Mouse (Mus musculus) heart, embryonic 13.5 days (tissue): ENCODE data around the gene Fam32a. TPM values are rescaled to one million over a fixed set of nuclear protein-coding genes. Genes with fewer than 3 reads are reported as not detected.

Experiments used
- ATAC-seq: fragments of 200-750 bp; cut with Nextera tagmentation; 2 replicates; pipeline ENCODE4 v1.8.0; 2017; ENCODE audit warnings: moderate TSS enrichment; ENCODE audit not compliant: insufficient number of reproducible peaks, low FRiP score, low TSS enrichment; ENCODE audit errors: extremely low read depth
- H3K27ac ChIP-seq: fragments of 300-500 bp; sonication (generic); replicated peaks from 2 replicates; pipeline ENCODE4 v1.5.1; 2015; ENCODE audit warnings: moderate library complexity, mild to moderate bottlenecking, inconsistent platforms
- H3K27me3 ChIP-seq: fragments of 300-500 bp; sonication (generic); replicated peaks from 2 replicates; pipeline ENCODE4 v1.6.1; 2015; ENCODE audit warnings: mild to moderate bottlenecking, inconsistent platforms
- H3K36me3 ChIP-seq: fragments of 300-500 bp; sonication (generic); 2 replicates; pipeline ENCODE4 v1.6.1; 2015; ENCODE audit warnings: mild to moderate bottlenecking, inconsistent platforms
- H3K4me1 ChIP-seq: fragments of 300-500 bp; sonication (generic); 2 replicates; pipeline ENCODE4 v1.6.1; 2015; ENCODE audit warnings: inconsistent platforms
- H3K4me2 ChIP-seq: fragments of 300-500 bp; sonication (generic); 2 replicates; pipeline ENCODE4 v1.6.1; 2015; ENCODE audit warnings: inconsistent platforms, mild to moderate bottlenecking, moderate library complexity
- H3K4me3 ChIP-seq: fragments of 300-500 bp; sonication (generic); 2 replicates; pipeline ENCODE4 v1.5.1; 2015; ENCODE audit warnings: moderate library complexity, mild to moderate bottlenecking, inconsistent platforms
- H3K9ac ChIP-seq: fragments of 300-500 bp; sonication (generic); 2 replicates; pipeline ENCODE4 v1.6.1; 2015; ENCODE audit warnings: inconsistent platforms, mild to moderate bottlenecking, moderate library complexity
- H3K9me3 ChIP-seq: fragments of 300-500 bp; sonication (generic); 2 replicates; pipeline ENCODE4 v1.6.1; 2016; ENCODE audit warnings: inconsistent platforms
- WGBS: fragments of 180-500 bp; shearing (Covaris S2); methylation state at CpG from one replicate; pipeline ENCODE4 v1.1.7; 2015; ENCODE audit warnings: mixed read lengths; 5-methylcytosine and 5-hydroxymethylcytosine counted together
- polyA plus RNA-seq: library from polyadenylated mRNA; unstranded; fragments of >200 nt; fragmentation: Nextera tagmentation; extraction: Ambion mirVana; gene quantifications from 2 replicates; pipeline ENCODE4 v1.2.1, GENCODE M21; 2015

Gene Fam32a
- polyA plus RNA-seq, 1 experiment from 2014 or later, result 41.6 TPM

DNA sequence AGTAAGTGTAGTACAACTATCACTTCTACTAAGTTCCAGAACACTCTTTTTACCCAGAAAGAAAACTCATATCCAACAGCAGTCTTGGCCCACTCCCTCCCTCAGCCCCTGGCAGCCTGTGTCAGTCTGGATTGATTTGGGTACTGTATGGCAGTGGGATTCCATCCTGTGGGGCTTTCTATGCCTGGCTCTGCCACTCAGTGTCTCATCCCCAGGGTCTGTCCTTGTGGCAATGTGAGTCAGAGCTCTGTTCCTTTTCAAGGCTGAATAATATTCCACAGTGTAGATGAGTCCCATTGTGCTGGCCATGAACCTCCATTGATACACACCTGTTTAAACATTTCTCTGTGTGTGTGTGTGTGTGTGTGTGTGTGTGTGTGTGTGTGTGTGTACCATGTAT is 47.1 kb downstream of the Fam32a start:
- no peak overlapping the region for H3K9ac ChIP-seq
- H3K9me3 ChIP-seq, result no peaks in the 10 kb centered on the region
- H3K27me3 ChIP-seq, result no peaks in the 10 kb centered on the region
- no peak overlapping the region for H3K4me2 ChIP-seq
- no peaks in the 10 kb centered on the region for H3K36me3 ChIP-seq
- peaks cover 18% of the 10 kb centered on the region for H3K4me1 ChIP-seq
- no peak for ATAC-seq
- no peak overlapping the region for H3K27ac ChIP-seq
- H3K4me3 ChIP-seq, result no peak overlapping the region

GRCm38 (mm10) chr8:72267106-72267505 is 47.6 kb downstream of the Fam32a start:
- ATAC-seq, result no peak
- no peak overlapping the region for H3K4me2 ChIP-seq
- H3K9me3 ChIP-seq, result no peaks in the 10 kb centered on the region
- H3K27ac ChIP-seq, result no peak overlapping the region; the same call in 1 of the 2 replicates
- no peaks in the 10 kb centered on the region for H3K27me3 ChIP-seq
- no peak overlapping the region for H3K4me3 ChIP-seq
- WGBS, result 99% methylated on average over 8 of the region's 8 CpGs
- peaks cover 14% of the 10 kb centered on the region for H3K4me1 ChIP-seq
- H3K9ac ChIP-seq, result no peak overlapping the region
- H3K36me3 ChIP-seq, result no peaks in the 10 kb centered on the region

DNA sequence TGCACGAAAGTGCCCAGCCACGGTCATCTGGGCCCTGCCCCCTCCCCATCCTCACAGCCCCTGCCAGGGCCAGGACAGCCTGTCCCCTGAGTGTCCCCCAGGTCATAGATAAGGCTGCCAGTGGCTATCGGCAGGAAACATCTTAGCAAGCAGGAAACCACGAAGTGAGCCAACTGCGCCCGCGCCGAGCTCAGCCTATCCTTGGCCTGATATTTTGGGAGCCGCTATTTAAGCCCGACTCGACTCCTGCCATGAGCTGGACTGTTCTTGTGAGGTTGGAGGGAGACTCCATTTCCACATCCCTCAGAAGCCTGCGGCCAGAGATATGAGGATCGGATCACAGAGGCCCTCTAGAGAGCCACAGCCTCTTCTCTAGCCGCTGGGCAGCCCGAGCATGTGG is 48.8 kb downstream of the Fam32a start:
- H3K4me3 ChIP-seq, result no peak overlapping the region
- H3K9ac ChIP-seq, result peak overlapping the region; percentile 60
- no peaks in the 10 kb centered on the region for H3K27me3 ChIP-seq
- H3K4me1 ChIP-seq, result peaks cover 13% of the 10 kb centered on the region
- ATAC-seq, result peak; percentile 75
- peak overlapping the region; percentile 90 for H3K27ac ChIP-seq
- 23% methylated on average over 15 of the region's 15 CpGs for WGBS
- H3K4me2 ChIP-seq, result peak overlapping the region; percentile 41
- H3K9me3 ChIP-seq, result no peaks in the 10 kb centered on the region
- no peaks in the 10 kb centered on the region for H3K36me3 ChIP-seq

DNA sequence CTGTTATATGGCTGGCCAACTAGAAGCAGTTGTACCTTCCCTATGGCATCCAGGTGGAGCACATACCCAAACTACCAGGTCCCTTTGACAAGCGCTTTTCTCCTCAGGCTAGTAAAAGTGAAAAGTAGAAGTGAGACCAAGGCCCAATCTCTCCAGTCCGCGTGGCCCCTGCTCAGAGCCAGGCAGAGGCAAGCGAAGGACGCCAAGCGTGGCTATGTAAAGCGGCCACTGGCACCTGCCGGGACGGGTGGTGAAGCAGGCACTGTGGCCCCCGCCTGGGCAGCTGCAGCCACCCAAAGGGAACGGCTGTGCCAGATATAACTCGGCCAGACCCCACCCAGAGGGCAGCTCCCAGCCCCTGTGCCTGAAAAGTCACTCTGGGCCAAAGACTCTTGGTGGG is 51.1 kb downstream of the Fam32a start:
- WGBS, result 87% methylated on average over 12 of the region's 12 CpGs
- no peaks in the 10 kb centered on the region for H3K9me3 ChIP-seq
- H3K4me2 ChIP-seq, result no peak overlapping the region
- no peak overlapping the region for H3K4me3 ChIP-seq
- peaks cover 13% of the 10 kb centered on the region for H3K4me1 ChIP-seq
- H3K36me3 ChIP-seq, result no peaks in the 10 kb centered on the region
- ATAC-seq, result no peak
- no peak overlapping the region for H3K27ac ChIP-seq
- H3K27me3 ChIP-seq, result no peaks in the 10 kb centered on the region
- no peak overlapping the region for H3K9ac ChIP-seq

DNA sequence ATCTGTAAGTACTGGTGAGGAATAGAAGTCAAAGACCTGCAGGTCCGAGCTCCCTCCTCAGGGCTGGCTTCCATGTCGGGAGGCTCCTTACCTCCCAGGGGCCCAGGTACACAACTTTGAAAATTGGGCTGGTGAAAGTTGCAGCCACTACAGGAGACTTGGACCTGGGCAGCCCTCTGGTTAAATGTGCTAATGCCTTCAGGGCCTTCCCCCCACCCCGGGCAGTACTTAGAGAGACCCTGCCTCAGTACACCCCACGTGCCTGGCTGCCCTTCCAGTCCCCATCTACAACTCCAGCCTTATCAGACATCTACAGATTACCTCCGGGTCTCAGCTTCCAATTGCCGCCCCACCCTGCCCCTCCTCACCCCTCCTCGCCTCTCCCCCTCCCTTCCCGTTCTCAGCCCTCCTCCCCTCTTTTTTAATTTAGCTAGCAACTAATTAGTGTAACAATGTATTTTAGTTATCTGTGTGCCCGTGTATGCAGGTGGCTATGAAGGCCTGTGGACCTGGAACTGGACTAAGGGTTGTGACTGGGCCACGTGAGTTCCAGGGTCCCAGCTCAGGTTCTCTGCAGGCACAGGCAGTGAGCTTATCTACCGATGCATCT is 51.6 kb downstream of the Fam32a start:
- Histone ChIP-seq H3K4me1 (peaks cover 13% of the 10 kb centered on the region), H3K27me3 (no peaks in the 10 kb centered on the region), H3K4me3 (no peak overlapping the region), H3K4me2 (no peak overlapping the region), H3K36me3 (no peaks in the 10 kb centered on the region), H3K9ac (no peak overlapping the region), H3K9me3 (no peaks in the 10 kb centered on the region), H3K27ac (no peak overlapping the region)
- WGBS, result 61% methylated on average over 11 of the region's 11 CpGs
- ATAC-seq, result no peak

DNA sequence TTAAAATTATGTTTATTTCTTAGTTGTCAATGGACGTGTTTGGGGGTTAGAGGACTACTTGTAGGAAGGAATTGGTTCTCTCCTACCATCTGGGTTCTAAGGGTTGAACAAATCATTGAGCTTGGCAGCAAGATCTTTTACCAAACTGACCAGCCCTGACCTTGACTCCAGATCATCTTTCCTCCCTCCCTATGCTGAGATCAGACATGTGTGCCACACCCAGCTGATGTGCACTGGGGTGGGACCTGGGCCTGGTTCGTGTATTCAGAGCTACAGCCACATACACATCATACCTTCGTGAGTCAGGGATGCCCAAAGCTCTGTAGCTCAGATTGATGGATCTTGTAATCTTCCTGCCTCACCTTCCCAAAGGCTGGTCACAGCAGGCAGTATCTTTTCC is 52.2 kb downstream of the Fam32a start:
- Histone ChIP-seq H3K9me3 (no peaks in the 10 kb centered on the region), H3K36me3 (no peaks in the 10 kb centered on the region), H3K4me2 (no peak overlapping the region), H3K9ac (no peak overlapping the region), H3K27ac (no peak overlapping the region), H3K4me3 (no peak overlapping the region), H3K4me1 (peaks cover 13% of the 10 kb centered on the region), H3K27me3 (no peaks in the 10 kb centered on the region)
- WGBS, result 79% methylated on average over 3 of the region's 3 CpGs
- no peak for ATAC-seq

DNA sequence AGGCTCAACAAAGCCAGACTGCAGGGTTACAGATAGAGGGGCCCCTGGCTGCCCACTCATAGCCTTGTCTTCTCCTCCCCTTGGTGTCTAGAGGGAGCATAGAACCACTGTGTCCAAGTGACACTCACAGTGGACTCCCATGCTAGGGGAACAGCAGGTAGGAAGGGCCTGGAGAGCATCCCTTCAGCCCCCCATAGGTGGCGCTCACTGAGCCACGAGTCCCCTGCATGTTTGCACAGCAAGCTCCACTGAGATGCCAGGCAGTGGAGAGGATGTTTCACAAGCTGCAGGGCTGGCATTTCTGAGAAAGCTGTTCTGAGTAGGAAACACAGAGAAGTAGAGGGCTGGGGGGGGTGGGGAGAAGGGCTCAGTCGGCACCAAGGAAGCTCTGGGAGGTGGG is 52.8 kb downstream of the Fam32a start:
- no peak overlapping the region for H3K27ac ChIP-seq
- no peaks in the 10 kb centered on the region for H3K27me3 ChIP-seq
- H3K4me2 ChIP-seq, result no peak overlapping the region
- peaks cover 13% of the 10 kb centered on the region for H3K4me1 ChIP-seq
- WGBS, result 21% methylated on average over 3 of the region's 3 CpGs
- H3K4me3 ChIP-seq, result no peak overlapping the region
- H3K36me3 ChIP-seq, result no peaks in the 10 kb centered on the region
- H3K9ac ChIP-seq, result no peak overlapping the region
- ATAC-seq, result no peak
- H3K9me3 ChIP-seq, result no peaks in the 10 kb centered on the region

DNA sequence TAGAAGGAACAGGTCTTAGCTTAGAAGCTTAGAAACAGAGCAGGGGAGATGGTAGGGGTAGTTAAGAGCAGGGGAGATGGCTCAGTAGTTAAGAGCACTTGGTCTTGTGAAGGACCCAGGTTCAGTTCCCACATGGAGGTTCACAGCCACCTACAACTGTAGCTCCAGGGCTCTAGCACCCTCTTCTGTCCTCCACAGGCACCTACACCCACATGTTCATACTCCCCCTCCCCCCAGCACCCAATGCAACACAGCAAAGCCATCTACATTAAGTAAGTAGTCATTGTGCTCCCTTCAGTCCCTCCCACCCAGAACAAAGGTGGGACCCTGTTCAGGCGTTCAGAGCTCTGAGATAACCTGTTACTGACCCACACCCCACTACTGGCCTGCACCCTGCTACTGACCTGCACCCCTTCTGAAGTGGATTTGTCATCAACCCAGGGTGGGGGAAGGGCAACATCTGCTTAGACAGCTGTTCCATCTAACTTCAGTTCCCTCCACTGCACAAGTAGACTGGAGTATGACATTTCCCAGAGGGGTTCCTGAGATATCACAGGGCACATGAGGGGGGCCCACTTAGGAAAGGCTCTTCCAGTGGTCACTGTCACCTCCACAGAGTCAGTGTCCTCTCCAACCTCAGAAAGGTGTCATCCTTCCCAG is 53.7 kb downstream of the Fam32a start:
- Histone ChIP-seq H3K27me3 (no peaks in the 10 kb centered on the region), H3K4me3 (no peak overlapping the region), H3K27ac (no peak overlapping the region), H3K36me3 (no peaks in the 10 kb centered on the region), H3K9me3 (no peaks in the 10 kb centered on the region), H3K4me1 (peaks cover 14% of the 10 kb centered on the region), H3K9ac (no peak overlapping the region), H3K4me2 (no peak overlapping the region)
- ATAC-seq, result no peak
- 50% methylated on average over 1 of the region's 1 CpGs for WGBS

- WGBS, result 62% methylated on average over 5 of the region's 5 CpGs
These were observed 54.3 kb downstream of the Fam32a start for GRCm38 (mm10) chr8:72273807-72274206.

More at GRCm38 (mm10) chr8:72273807-72274206, 54.3 kb downstream of the Fam32a start:
- Histone ChIP-seq H3K27ac (no peak overlapping the region), H3K27me3 (no peaks in the 10 kb centered on the region), H3K4me1 (peaks cover 9% of the 10 kb centered on the region), H3K4me3 (no peak overlapping the region), H3K36me3 (no peaks in the 10 kb centered on the region), H3K4me2 (no peak overlapping the region), H3K9ac (no peak overlapping the region), H3K9me3 (no peaks in the 10 kb centered on the region)
- ATAC-seq, result no peak

Other genes starting within 250 kb of the Fam32a start
- 0.60 TPM in 2 replicates for gene Cyp4f18, start 210.1 kb upstream of the Fam32a start, polyA plus RNA-seq
- not detected in 2 replicates for gene Olfr372, start 178.5 kb upstream of the Fam32a start, polyA plus RNA-seq
- gene Olfr373, start 136.6 kb upstream of the Fam32a start, polyA plus RNA-seq, result not detected in 2 replicates
- 0.04 and 0.20 TPM in 2 replicates for gene Olfr374, start 112.7 kb upstream of the Fam32a start, polyA plus RNA-seq
- gene Tpm4, start 84.8 kb upstream of the Fam32a start, polyA plus RNA-seq, result 358 and 365 TPM in 2 replicates
- gene Rab8a, start 58.5 kb upstream of the Fam32a start, polyA plus RNA-seq, result 77.6 and 77.7 TPM in 2 replicates
- 0.08 and 0.17 TPM in 2 replicates for gene Hsh2d, start 30.1 kb upstream of the Fam32a start, polyA plus RNA-seq
- not detected in 2 replicates for gene Cib3, start 6.9 kb upstream of the Fam32a start, polyA plus RNA-seq
- not detected in 2 replicates for gene Gm11034, start 6.1 kb upstream of the Fam32a start, polyA plus RNA-seq
- 107 and 116 TPM in 2 replicates for gene Ap1m1, start 20.3 kb downstream of the Fam32a start, polyA plus RNA-seq
- 15.9 and 19.4 TPM in 2 replicates for gene Gm10282, start 85.5 kb downstream of the Fam32a start, polyA plus RNA-seq
- 14.2 and 15.1 TPM in 2 replicates for gene Klf2, start 99.3 kb downstream of the Fam32a start, polyA plus RNA-seq
- 37.4 and 38.2 TPM in 2 replicates for gene Eps15l1, start 201.7 kb downstream of the Fam32a start, polyA plus RNA-seq
- gene Calr3, start 224.1 kb downstream of the Fam32a start, polyA plus RNA-seq, result 1.1 and 1.2 TPM in 2 replicates
- 8.8 and 9.4 TPM in 2 replicates for gene 1700030K09Rik, start 224.2 kb downstream of the Fam32a start, polyA plus RNA-seq